Mouse (Mus musculus): ENCODE measurements at regions not wholly inside any gene's neighbourhood (a gene's known extent, or its start where the extent isn't known, plus 50 kb on each side); places are given as distances from the start of the nearest gene placed in this dataset.

- peaks cover under 1% of the 10 kb centered on the region; the same call in 1 of the 2 replicates for H3K36me3 ChIP-seq
- peaks cover 41% of the 10 kb centered on the region for H3K4me1 ChIP-seq (replicated peaks)
- peak overlapping the region; percentile 90 for H3K4me3 ChIP-seq (replicated peaks)
- 0% methylated on average over 31 of the region's 31 CpGs for WGBS
- no peaks in the 10 kb centered on the region for H3K9me3 ChIP-seq
- H3K27me3 ChIP-seq: no peaks in the 10 kb centered on the region
- H3K27ac ChIP-seq: peak overlapping the region; percentile 97
- ATAC-seq: peak; percentile 80
- H3K4me2 ChIP-seq (replicated peaks): peak overlapping the region; percentile 82
- peak overlapping the region; percentile 94 for H3K9ac ChIP-seq (replicated peaks)
These were observed 63.5 kb upstream of the Ak4 start for GRCm38 (mm10) chr4:101355431-101356092.

DNA sequence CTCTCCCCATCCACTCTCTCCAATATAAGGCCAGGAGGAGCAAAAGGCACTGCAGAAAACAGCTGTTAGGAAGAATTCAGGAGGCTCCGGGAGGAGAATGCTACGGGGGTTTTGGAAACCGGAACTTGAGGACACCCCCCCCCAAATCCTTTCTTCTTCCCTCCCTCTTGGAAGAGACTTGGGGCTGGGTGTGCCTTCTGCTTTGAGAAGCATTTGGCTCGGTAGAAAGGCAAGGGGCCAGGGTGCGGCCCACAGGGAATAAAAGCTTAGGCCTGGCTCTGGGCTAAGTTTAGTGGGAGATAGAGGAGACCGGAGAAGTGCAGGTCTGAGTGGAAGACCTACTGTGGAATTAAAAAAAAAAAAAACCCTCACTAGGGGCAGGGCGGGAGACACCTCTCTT is 64.1 kb upstream of the Ak4 start:
- 0 out of 2 replicates have a peak overlapping the region, but pooled peaks have one; percentile 97 for H3K27ac ChIP-seq
- H3K36me3 ChIP-seq: peaks cover 6% of the 10 kb centered on the region; the same call in 1 of the 2 replicates
- peaks cover 41% of the 10 kb centered on the region for H3K4me1 ChIP-seq (replicated peaks)
- H3K4me2 ChIP-seq (replicated peaks): peak overlapping the region; percentile 82
- no peaks in the 10 kb centered on the region for H3K27me3 ChIP-seq
- ATAC-seq: no peak
- H3K4me3 ChIP-seq (replicated peaks): peak overlapping the region; percentile 90
- 6% methylated on average over 7 of the region's 7 CpGs for WGBS
- peak overlapping the region; percentile 94 for H3K9ac ChIP-seq (replicated peaks)
- H3K9me3 ChIP-seq: no peaks in the 10 kb centered on the region

DNA sequence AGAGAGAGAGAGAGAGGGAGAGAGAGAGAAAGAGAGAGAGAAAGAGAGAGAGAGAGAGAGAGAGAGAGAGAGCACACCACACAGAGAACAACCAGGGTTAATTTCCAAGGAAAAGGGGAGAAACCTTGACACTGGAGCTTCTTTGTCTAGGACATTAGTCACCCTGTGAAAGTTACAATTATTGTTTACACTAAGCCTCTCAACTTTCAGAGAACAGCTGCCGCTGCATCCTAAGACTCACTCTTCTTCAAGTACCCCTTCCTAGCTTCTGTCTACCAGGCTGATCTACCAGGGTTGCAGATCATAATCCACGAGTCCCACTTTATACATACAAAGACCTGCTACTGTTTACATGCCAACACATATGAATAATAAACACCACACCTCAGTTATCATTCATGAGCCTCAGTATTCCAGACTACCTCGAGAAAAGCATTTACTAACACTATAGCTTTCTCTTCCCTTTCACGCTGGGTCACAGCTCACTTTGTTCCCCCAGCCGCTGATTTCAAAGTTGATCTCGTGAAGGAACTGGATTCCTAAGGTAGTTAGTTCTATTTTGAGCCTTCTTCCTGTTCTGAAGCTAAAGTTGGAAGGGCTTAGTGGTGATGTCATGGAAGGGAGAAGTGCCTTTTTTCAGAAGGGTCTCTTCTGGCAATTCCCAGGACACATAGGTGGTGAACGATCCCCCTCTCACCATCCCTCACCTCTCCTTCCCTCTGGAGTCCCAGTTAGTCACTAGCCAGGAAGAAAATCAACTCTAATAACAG is 64.8 kb upstream of the Ak4 start:
- Histone ChIP-seq H3K4me2 (replicated peaks) (peak overlapping the region; percentile 82), H3K9ac (replicated peaks) (peak overlapping the region; percentile 94), H3K36me3 (peaks cover 6% of the 10 kb centered on the region; the same call in 1 of the 2 replicates), H3K27ac (0 out of 2 replicates have a peak overlapping the region, but pooled peaks have one; percentile 2), H3K9me3 (no peaks in the 10 kb centered on the region), H3K4me3 (replicated peaks) (peak overlapping the region; percentile 90), H3K27me3 (no peaks in the 10 kb centered on the region), H3K4me1 (replicated peaks) (peaks cover 41% of the 10 kb centered on the region)
- 32% methylated on average over 7 of the region's 7 CpGs for WGBS
- no peak for ATAC-seq

DNA sequence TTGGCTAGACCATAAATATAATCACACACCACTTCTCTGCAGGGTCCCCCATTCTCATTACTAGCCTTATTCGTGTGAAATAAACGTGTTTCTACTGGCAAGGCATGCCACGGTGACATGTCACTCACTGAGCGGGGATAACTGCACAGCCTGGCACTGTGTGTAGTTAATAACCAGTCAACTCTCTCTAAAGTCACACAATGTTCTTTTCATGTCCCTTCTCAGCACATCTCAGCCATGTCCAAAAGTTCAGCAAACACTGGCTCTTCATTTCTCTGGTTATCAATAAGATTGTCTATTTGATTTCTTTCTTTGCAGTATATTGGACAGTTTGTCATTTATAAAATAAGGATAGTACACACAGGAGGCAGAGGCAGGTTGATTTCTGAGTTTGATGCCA is 66.9 kb upstream of the Ak4 start:
- Histone ChIP-seq H3K27me3 (no peaks in the 10 kb centered on the region), H3K27ac (no peak overlapping the region), H3K4me3 (replicated peaks) (no peak overlapping the region), H3K4me2 (replicated peaks) (no peak overlapping the region), H3K4me1 (replicated peaks) (peaks cover 32% of the 10 kb centered on the region), H3K36me3 (peaks cover 6% of the 10 kb centered on the region; the same call in 1 of the 2 replicates), H3K9me3 (no peaks in the 10 kb centered on the region), H3K9ac (replicated peaks) (no peak overlapping the region)
- WGBS: 76% methylated on average over 4 of the region's 4 CpGs
- ATAC-seq: no peak

GRCm38 (mm10) chr4:101351716-101352115 is 67.4 kb upstream of the Ak4 start:
- H3K27me3 ChIP-seq: no peaks in the 10 kb centered on the region
- H3K9me3 ChIP-seq: no peaks in the 10 kb centered on the region
- WGBS: 92% methylated on average over 3 of the region's 3 CpGs
- H3K4me2 ChIP-seq (replicated peaks): no peak overlapping the region
- H3K4me3 ChIP-seq (replicated peaks): no peak overlapping the region
- peaks cover 31% of the 10 kb centered on the region for H3K4me1 ChIP-seq (replicated peaks)
- H3K36me3 ChIP-seq: peaks cover 8% of the 10 kb centered on the region; the same call in 1 of the 2 replicates
- H3K9ac ChIP-seq (replicated peaks): no peak overlapping the region
- ATAC-seq: no peak
- H3K27ac ChIP-seq: no peak overlapping the region

DNA sequence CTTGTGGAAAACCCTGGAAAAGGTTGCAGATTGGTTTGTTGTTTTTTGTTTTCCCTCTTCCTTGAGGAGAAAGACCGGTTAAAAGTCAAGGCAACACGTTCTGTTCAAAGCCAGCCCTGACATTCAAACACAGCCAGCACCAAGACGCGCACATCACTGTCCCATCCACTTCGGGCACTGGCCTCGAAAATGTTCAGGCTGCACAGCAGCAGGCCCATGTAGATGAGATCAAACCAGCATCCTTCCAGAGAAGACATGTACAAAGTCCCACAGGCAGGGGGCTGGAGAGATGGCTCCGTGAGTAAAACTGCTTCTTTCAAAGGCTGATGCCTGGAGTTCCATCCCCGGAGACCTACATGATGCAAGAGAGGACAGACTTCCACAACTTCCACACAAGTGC is 68.4 kb upstream of the Ak4 start:
- no peak overlapping the region for H3K27ac ChIP-seq
- ATAC-seq: no peak

DNA sequence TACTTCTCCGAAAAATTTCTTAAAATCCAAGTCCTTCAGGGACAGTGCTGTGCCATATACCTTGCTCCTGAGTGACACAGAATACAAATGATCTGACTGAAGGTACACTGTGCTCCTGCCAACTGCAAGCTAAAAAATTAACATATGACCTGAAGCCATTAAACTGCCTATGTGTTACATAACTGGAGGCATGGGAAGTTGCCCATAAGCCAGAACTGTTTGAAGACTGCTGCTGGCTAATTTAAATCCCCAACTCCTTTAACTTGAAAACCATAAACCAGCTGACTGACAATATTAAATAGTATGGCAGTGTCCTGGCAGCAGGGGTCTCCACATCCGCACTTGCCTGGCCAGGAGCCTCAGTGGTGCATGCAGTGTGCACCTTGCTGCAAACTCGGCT is 68.9 kb upstream of the Ak4 start:
- no peaks in the 10 kb centered on the region for H3K27me3 ChIP-seq
- H3K27ac ChIP-seq: no peak overlapping the region
- no peak overlapping the region for H3K9ac ChIP-seq (replicated peaks)
- 94% methylated on average over 3 of the region's 3 CpGs for WGBS
- no peak overlapping the region for H3K4me3 ChIP-seq (replicated peaks)
- no peak for ATAC-seq
- H3K4me1 ChIP-seq (replicated peaks): peaks cover 31% of the 10 kb centered on the region
- H3K9me3 ChIP-seq: no peaks in the 10 kb centered on the region
- no peak overlapping the region for H3K4me2 ChIP-seq (replicated peaks)
- H3K36me3 ChIP-seq: peaks cover 23% of the 10 kb centered on the region

More for the DNA sequence above, 68.4 kb upstream of the Ak4 start:
- Histone ChIP-seq H3K4me2 (replicated peaks) (no peak overlapping the region), H3K4me3 (replicated peaks) (no peak overlapping the region), H3K27me3 (no peaks in the 10 kb centered on the region), H3K4me1 (replicated peaks) (peaks cover 31% of the 10 kb centered on the region), H3K9ac (replicated peaks) (no peak overlapping the region), H3K36me3 (peaks cover 19% of the 10 kb centered on the region), H3K9me3 (no peaks in the 10 kb centered on the region)
- WGBS: 86% methylated on average over 8 of the region's 8 CpGs

- Histone ChIP-seq H3K4me2 (replicated peaks) (no peak overlapping the region), H3K9me3 (no peaks in the 10 kb centered on the region), H3K4me1 (replicated peaks) (peaks cover 26% of the 10 kb centered on the region), H3K27ac (no peak overlapping the region), H3K36me3 (peaks cover 25% of the 10 kb centered on the region), H3K27me3 (no peaks in the 10 kb centered on the region), H3K9ac (replicated peaks) (no peak overlapping the region), H3K4me3 (replicated peaks) (no peak overlapping the region)
- 27% methylated on average over 4 of the region's 4 CpGs for WGBS
- no peak for ATAC-seq
These were observed 69.7 kb upstream of the Ak4 start for GRCm38 (mm10) chr4:101349413-101349812.

- no peak for ATAC-seq
- Histone ChIP-seq H3K9me3 (no peaks in the 10 kb centered on the region), H3K27ac (no peak overlapping the region), H3K4me1 (replicated peaks) (peaks cover 7% of the 10 kb centered on the region), H3K27me3 (no peaks in the 10 kb centered on the region), H3K4me2 (replicated peaks) (no peak overlapping the region), H3K4me3 (replicated peaks) (no peak overlapping the region), H3K36me3 (peaks cover 35% of the 10 kb centered on the region), H3K9ac (replicated peaks) (no peak overlapping the region)
- WGBS: 84% methylated on average over 6 of the region's 6 CpGs
These were observed 71.8 kb upstream of the Ak4 start for GRCm38 (mm10) chr4:101347309-101347708.

GRCm38 (mm10) chr4:101342071-101342762 is 76.9 kb upstream of the Ak4 start:
- Histone ChIP-seq H3K36me3 (peaks cover 34% of the 10 kb centered on the region), H3K27me3 (no peaks in the 10 kb centered on the region), H3K4me3 (replicated peaks) (no peak overlapping the region), H3K4me1 (replicated peaks) (no peaks in the 10 kb centered on the region), H3K9ac (replicated peaks) (no peak overlapping the region), H3K4me2 (replicated peaks) (no peak overlapping the region), H3K9me3 (no peaks in the 10 kb centered on the region), H3K27ac (no peak overlapping the region)
- ATAC-seq: no peak
- 93% methylated on average over 8 of the region's 8 CpGs for WGBS

DNA sequence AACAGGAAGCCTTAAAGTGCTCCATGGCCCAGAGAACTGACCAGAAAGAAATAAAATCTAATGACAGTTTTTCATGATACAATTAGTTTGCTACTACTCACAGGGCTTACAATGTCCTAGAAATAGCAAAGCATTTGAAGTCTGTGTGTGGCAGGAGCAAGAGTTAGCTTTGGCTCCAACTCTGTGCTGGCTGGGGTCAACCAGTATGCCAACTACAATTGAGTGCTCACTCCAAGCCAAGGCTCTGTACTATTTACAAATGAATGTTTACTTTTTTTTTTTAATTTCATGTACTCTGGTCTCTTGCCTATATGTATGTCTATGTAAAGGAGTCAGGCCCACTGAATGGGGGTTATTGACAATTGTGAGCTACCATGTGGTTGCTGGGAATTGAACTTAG is 75.7 kb upstream of the Jak1 start:
- H3K9ac ChIP-seq (replicated peaks): no peak overlapping the region
- H3K4me2 ChIP-seq (replicated peaks): no peak overlapping the region
- no peak for ATAC-seq

GRCm38 (mm10) chr4:101338211-101338610 is 73.1 kb upstream of the Jak1 start:
- Histone ChIP-seq H3K36me3 (peaks cover 4% of the 10 kb centered on the region; the same call in 1 of the 2 replicates), H3K9ac (replicated peaks) (no peak overlapping the region), H3K4me2 (replicated peaks) (no peak overlapping the region), H3K9me3 (no peaks in the 10 kb centered on the region), H3K4me1 (replicated peaks) (no peaks in the 10 kb centered on the region), H3K27me3 (no peaks in the 10 kb centered on the region), H3K4me3 (replicated peaks) (no peak overlapping the region), H3K27ac (no peak overlapping the region)
- no peak for ATAC-seq

More for the DNA sequence above, 75.7 kb upstream of the Jak1 start:
- H3K9me3 ChIP-seq: no peaks in the 10 kb centered on the region
- H3K27ac ChIP-seq: no peak overlapping the region
- no peak overlapping the region for H3K4me3 ChIP-seq (replicated peaks)
- H3K27me3 ChIP-seq: no peaks in the 10 kb centered on the region
- H3K4me1 ChIP-seq (replicated peaks): no peaks in the 10 kb centered on the region
- H3K36me3 ChIP-seq: peaks cover 21% of the 10 kb centered on the region
